Mouse (Mus musculus) CD4-positive helper T cell, adult 2 months (primary cell): ENCODE measurements around the gene 4930562C15Rik.

ENCODE experiments used
- DNase-seq: peaks from one replicate; pipeline ENCODE4 v3.0.0-alpha.2; 2012; ENCODE audit warnings: low read depth, missing footprints, low spot score

The 4930562C15Rik gene

DNA sequence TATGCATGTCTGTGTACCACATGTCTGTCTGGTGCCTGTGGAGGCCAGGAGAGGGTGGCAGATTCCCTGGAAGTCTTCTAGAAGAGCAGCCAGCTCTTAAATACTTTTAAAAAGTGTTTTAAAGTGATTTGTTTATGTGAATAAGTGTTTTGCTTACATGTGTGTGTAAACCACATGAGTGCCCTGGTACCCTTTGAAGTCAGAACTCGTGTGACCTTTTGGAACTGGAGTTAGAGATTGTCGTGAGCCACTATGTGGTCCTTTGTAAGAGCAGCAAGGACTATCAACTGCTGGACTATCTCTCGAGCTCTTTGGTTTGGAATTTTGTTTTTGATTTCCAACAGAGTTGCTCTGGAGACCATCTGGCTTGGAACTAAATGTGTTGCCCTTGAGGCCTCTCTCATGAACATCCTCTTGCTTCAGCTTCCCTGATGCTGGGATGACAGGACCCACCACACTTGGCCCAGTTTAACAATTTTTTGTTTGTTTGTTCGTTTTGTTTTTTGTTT is 55.0 kb downstream of the 4930562C15Rik start:
- DNase-seq: no peak

GRCm38 (mm10) chr16:4892171-4892570 is 57.0 kb downstream of the 4930562C15Rik start:
- DNase-seq: no peak

GRCm38 (mm10) chr16:4894201-4894908 is 59.1 kb downstream of the 4930562C15Rik start:
- DNase-seq: no peak

DNA sequence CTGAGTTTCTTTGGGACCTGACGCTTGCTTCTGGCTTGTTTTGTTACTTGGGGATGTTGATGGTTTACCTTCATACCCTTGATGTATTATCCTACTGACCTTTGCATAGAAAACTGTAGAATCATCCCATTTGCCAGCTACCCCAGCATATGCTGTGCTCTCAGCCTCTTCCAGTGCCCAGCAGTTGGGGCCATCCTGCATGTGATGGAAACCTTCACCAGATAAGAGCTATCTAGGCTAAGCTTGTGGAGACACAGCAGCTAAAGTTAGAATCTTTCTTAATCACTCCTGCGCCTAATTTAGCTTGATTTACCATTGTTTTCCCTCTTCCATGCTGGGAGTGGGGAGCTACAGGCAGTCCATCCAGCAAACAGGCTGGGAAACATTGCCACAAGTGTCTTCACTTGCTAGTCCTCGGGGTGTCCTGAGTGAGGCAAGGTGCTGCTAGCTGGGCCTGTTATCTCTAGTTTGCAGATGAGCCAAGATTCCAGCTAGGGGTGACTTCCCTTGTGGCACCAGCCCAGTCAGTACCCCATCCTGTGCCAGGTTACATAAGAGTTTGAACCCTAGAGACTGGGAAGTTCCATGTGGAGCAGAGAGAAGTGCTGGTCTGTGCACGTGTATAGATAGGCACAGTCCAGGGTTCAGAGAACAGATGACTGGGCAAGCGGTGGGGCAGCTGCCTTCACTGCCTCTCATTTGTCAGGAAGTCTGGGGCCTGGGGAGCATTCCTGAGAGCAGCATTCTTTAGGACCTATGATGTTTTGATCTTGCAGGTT is 61.2 kb downstream of the 4930562C15Rik start:
- DNase-seq: no peak

DNA sequence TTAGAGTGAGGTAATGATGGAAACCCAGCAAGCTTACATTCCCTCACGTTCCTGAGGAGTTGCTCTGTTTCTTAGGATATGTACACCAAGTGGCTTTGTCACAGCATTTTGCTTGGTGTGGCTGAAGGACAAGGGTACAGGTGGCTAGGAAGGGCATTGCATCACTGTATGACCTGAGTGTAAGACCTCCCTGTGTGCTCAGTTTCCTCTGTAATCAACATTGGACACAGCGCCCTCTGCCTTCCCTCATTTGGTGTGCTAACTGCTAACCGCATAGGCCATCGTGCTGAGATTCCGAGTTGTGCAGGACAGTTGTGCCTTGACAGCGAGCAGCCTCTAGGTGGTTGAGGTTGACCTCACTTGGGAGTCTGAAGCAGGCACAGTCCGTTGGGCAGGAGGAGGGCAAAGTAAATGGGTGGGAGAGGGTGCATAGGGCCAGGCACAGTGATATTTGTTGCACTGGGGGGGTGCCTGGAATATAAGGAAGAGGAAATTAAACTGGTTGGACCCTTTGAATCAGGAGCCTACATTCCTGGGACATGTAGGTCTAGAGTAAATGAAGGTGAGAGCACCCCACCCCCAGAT is 62.0 kb downstream of the 4930562C15Rik start:
- no peak for DNase-seq

DNA sequence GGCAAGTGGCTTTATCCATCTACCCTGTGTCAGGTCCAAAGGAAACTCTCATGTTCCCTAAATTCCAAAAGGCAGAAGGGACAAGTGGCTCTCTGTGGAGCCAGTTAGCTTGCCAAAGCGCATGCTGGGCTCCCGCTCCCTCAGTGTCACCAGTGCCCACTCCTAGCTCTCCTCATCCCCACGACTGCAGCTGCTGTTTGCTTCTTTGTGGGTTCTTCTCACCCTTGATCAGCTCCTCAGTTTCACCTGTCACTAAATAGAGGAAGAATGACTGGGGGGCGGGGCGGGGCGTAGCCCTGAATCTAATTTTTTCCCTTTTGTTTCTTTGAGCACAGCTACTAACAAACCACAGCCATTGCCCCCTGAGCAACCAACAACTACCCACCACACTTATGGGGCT is 63.7 kb downstream of the 4930562C15Rik start:
- DNase-seq: no peak

- DNase-seq: no peak
These were observed 64.5 kb downstream of the 4930562C15Rik start for GRCm38 (mm10) chr16:4899711-4900110.

DNA sequence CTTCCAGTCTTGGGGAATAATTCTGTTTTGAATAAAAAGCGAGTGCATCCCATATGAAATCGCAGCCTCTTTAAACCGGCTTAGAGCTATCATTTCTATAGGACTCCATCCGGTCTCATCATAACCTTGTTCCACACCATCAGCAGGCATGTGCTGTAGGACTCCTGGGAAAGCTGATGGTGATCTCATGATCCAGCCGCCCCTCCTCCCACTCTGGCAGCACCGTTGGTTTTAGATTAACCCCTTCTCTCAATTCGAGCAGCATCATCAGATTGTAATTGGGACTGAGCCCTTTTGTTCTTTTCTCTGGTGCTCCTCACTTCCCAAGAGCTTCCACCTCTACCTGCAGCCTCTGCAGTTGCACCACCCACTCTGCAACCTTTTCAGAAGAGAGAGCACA is 66.0 kb downstream of the 4930562C15Rik start:
- no peak for DNase-seq

DNA sequence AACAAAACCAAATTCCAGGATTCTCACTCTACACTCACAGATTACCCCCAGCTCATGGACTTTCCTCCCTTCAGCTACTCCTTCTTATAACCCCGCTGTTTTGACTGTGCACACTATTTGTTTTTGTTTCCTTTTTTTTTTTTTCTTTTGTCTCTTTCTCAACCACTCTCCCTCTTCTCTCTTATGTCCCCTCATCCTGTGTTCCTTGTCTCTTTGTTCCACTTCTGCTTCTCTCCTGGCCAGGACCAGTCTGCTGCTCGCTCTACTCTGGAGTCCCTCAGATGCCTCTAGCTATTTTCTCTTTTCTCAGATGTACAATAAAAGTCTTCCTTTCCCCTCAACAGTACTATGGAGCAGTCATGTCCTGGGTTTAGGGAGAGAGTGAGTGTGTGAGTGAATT is 67.2 kb downstream of the 4930562C15Rik start:
- no peak for DNase-seq

GRCm38 (mm10) chr16:4903491-4904102 is 68.4 kb downstream of the 4930562C15Rik start:
- no peak for DNase-seq

- DNase-seq: no peak
These were observed 69.7 kb downstream of the 4930562C15Rik start for GRCm38 (mm10) chr16:4904878-4905277.

DNA sequence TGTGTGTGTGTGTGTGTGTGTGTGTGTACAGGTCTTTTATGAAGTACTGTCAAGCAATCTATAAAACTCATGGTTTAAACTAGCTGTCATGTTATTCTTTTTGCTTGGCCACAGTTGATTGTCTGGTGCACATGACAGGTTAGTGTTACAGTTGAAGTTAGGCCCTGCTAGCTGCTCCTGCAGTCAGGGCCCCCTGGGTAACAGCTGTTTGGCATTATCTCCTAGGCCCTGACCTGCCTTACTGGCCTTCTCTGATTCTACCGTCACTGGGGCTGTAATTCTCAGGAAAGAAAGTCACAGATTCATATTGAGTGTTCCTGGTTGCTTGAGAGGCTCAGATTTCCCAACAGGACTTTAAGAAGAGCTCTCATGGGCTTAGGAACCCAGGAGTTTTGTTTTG is 70.4 kb downstream of the 4930562C15Rik start:
- no peak for DNase-seq

GRCm38 (mm10) chr16:4906559-4906958 is 71.3 kb downstream of the 4930562C15Rik start:
- no peak for DNase-seq

GRCm38 (mm10) chr16:4907386-4907785 is 72.2 kb downstream of the 4930562C15Rik start:
- no peak for DNase-seq

DNA sequence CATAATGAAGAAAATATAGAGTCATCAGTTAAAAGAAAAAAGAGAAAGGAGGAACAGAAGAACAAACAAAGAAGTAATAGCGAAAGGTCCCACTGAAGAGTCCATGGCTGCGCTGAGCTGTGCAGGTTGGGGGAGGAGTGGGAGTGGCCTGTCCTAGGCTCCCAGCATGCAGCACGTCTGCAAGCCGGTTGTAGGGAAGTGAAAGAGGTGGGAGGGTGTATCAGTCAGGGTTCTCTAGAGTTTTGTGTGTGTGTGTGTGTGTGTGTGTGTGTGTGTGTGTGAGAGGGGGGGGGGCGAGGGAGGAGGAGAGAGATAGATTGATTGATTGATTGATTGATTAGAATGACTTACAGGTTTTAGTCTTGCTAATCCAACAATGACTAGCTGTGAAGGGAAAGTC is 72.8 kb downstream of the 4930562C15Rik start:
- DNase-seq: peak; percentile 36

DNA sequence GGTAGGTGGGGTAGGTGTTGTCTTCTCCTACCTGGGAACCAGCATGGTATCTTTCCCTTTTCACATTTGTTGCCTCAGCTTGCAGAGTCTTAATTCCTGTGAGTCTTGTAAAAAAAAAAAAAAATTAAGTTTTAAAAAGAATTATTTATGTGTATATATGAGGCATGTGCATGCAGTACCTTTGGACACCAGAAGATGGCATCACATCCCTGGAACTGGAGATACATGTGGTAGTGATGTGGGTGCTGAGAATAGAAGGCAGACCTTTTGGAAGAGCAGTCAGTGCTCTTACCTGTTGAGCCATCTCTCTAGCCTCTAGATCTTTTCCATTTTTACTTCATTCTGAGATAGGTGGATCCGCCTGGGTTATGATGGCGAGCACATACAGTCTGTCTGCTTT is 74.5 kb downstream of the 4930562C15Rik start:
- peak; percentile 19 for DNase-seq

GRCm38 (mm10) chr16:4910758-4911157 is 75.5 kb downstream of the 4930562C15Rik start:
- DNase-seq: no peak

GRCm38 (mm10) chr16:4912074-4912648 is 76.9 kb downstream of the 4930562C15Rik start:
- no peak for DNase-seq

DNA sequence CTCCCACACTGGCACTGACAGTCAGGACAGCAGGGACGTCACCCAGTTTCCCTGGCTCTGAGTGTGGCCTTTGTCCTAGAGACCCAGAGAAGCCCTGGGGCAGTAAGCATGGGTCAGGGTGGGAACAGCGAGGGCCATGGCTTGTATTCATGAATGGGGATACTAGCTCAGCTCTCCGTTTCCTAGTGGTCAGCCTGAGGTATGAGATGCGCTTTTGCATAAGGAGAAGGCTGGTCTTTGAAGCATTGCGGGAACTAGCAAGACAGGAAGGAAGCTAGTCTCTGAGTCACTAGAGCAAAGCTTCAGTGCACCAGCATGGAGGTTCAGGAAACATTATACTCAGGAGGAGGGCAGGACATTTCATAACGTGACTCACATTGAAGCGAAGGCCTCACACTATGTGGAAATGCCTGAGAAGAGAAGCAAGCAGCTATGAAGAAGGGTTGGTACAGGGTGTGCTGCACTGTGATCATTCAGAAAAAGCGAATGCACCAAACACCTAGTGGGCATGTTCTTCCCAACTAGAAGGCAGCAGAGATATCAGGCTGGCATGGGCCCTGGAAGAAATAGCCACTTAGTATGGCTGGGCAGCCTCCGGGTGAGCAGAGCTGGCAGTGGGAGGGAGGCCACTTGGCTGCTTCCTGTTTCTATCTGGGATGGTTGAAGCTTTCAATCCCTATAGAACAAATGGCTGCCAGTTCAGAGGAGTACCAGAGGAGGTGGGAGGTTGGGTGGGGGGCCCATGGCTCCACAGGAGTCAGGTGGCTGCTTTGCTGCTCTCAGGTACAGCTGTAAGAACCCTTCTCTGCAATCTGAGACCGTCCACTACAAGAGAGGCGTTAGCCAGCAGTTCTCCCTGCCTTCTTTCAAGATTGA is 77.9 kb downstream of the 4930562C15Rik start:
- DNase-seq: peak; percentile 42
